Mouse (Mus musculus): ENCODE measurements around the gene Macrod2. TPM values are rescaled to one million over a fixed set of nuclear protein-coding genes. Genes with fewer than 3 reads are reported as not detected.
"Not testable (repeated sequence)": the region's sequence is repeated elsewhere in the genome, so short reads cannot be mapped to it uniquely, and the experiment has no call there.

The Macrod2 gene
- polyA plus RNA-seq, 1 experiment: 20.2 TPM

- no peak overlapping the region for H3K4me3 ChIP-seq (replicated peaks; ENCODE audit: insufficient read depth, low read depth, low read length)
- WGBS: 61% methylated on average over 3 of the region's 3 CpGs
- TF ChIP-seq CTCF (IDR thresholded peaks at IDR 0.05; ENCODE audit: borderline replicate concordance, insufficient read depth, low read depth, low read length) (no peak), POLR2A (IDR thresholded peaks at IDR 0.05; ENCODE audit: borderline replicate concordance, insufficient read depth, low read length) (no peak)
- no peaks in the 10 kb centered on the region for H3K4me1 ChIP-seq (ENCODE audit: control insufficient read depth, insufficient read depth, low read length)
- H3K27ac ChIP-seq (ENCODE audit: insufficient read depth, low read length): no peak overlapping the region
- no peak for DNase-seq
- H3K27me3 ChIP-seq (ENCODE audit: control insufficient read depth, insufficient read depth, low read length): no peaks in the 10 kb centered on the region
Observed at GRCm38 (mm10) chr2:140704146-140704545, 309.0 kb downstream of the Macrod2 start.

- no peaks in the 10 kb centered on the region for H3K4me1 ChIP-seq (ENCODE audit: control insufficient read depth, insufficient read depth, low read length)
Observed at GRCm38 (mm10) chr2:140705278-140705677, 310.2 kb downstream of the Macrod2 start.

GRCm38 (mm10) chr2:140707550-140707949 lies 312.4 kb downstream of the Macrod2 start:
- TF ChIP-seq CTCF (IDR thresholded peaks at IDR 0.05; ENCODE audit: borderline replicate concordance, insufficient read depth, low read depth, low read length) (no peak), POLR2A (IDR thresholded peaks at IDR 0.05; ENCODE audit: borderline replicate concordance, insufficient read depth, low read length) (no peak)
- 84% methylated on average over 5 of the region's 5 CpGs for WGBS
- no peak for DNase-seq

More at GRCm38 (mm10) chr2:140705278-140705677, 310.2 kb downstream of the Macrod2 start:
- WGBS: 62% methylated on average over 2 of the region's 2 CpGs
- Histone ChIP-seq H3K27me3 (ENCODE audit: control insufficient read depth, insufficient read depth, low read length) (no peaks in the 10 kb centered on the region), H3K4me3 (replicated peaks; ENCODE audit: insufficient read depth, low read depth, low read length) (no peak overlapping the region), H3K27ac (ENCODE audit: insufficient read depth, low read length) (no peak overlapping the region)
- no peak for TF ChIP-seq CTCF (IDR thresholded peaks at IDR 0.05; ENCODE audit: borderline replicate concordance, insufficient read depth, low read depth, low read length)
- TF ChIP-seq POLR2A (IDR thresholded peaks at IDR 0.05; ENCODE audit: borderline replicate concordance, insufficient read depth, low read length): no peak
- DNase-seq: no peak

GRCm38 (mm10) chr2:140715822-140716221 lies 320.7 kb downstream of the Macrod2 start:
- WGBS: 87% methylated on average over 4 of the region's 4 CpGs

More at GRCm38 (mm10) chr2:140707550-140707949, 312.4 kb downstream of the Macrod2 start:
- H3K4me1 ChIP-seq (ENCODE audit: control insufficient read depth, insufficient read depth, low read length): no peaks in the 10 kb centered on the region
- no peaks in the 10 kb centered on the region for H3K27me3 ChIP-seq (ENCODE audit: control insufficient read depth, insufficient read depth, low read length)
- H3K4me3 ChIP-seq (replicated peaks; ENCODE audit: insufficient read depth, low read depth, low read length): no peak overlapping the region
- H3K27ac ChIP-seq (ENCODE audit: insufficient read depth, low read length): no peak overlapping the region

GRCm38 (mm10) chr2:140717407-140717806 lies 322.3 kb downstream of the Macrod2 start:
- Histone ChIP-seq H3K4me3 (replicated peaks; ENCODE audit: insufficient read depth, low read depth, low read length) (no peak overlapping the region), H3K4me1 (ENCODE audit: control insufficient read depth, insufficient read depth, low read length) (no peaks in the 10 kb centered on the region), H3K27me3 (ENCODE audit: control insufficient read depth, insufficient read depth, low read length) (no peaks in the 10 kb centered on the region), H3K27ac (ENCODE audit: insufficient read depth, low read length) (no peak overlapping the region)
- WGBS: 91% methylated on average over 9 of the region's 9 CpGs
- no peak for TF ChIP-seq CTCF (IDR thresholded peaks at IDR 0.05; ENCODE audit: borderline replicate concordance, insufficient read depth, low read depth, low read length)
- TF ChIP-seq POLR2A (IDR thresholded peaks at IDR 0.05; ENCODE audit: borderline replicate concordance, insufficient read depth, low read length): no peak
- DNase-seq: no peak

More at GRCm38 (mm10) chr2:140715822-140716221, 320.7 kb downstream of the Macrod2 start:
- Histone ChIP-seq H3K4me1 (ENCODE audit: control insufficient read depth, insufficient read depth, low read length) (no peaks in the 10 kb centered on the region), H3K4me3 (replicated peaks; ENCODE audit: insufficient read depth, low read depth, low read length) (no peak overlapping the region), H3K27ac (ENCODE audit: insufficient read depth, low read length) (no peak overlapping the region), H3K27me3 (ENCODE audit: control insufficient read depth, insufficient read depth, low read length) (no peaks in the 10 kb centered on the region)
- TF ChIP-seq CTCF (IDR thresholded peaks at IDR 0.05; ENCODE audit: borderline replicate concordance, insufficient read depth, low read depth, low read length) (no peak), POLR2A (IDR thresholded peaks at IDR 0.05; ENCODE audit: borderline replicate concordance, insufficient read depth, low read length) (no peak)
- DNase-seq: no peak

- WGBS: 70% methylated on average over 6 of the region's 6 CpGs
- Histone ChIP-seq H3K4me3 (replicated peaks; ENCODE audit: insufficient read depth, low read depth, low read length) (no peak overlapping the region), H3K27ac (ENCODE audit: insufficient read depth, low read length) (no peak overlapping the region), H3K27me3 (ENCODE audit: control insufficient read depth, insufficient read depth, low read length) (no peaks in the 10 kb centered on the region), H3K4me1 (ENCODE audit: control insufficient read depth, insufficient read depth, low read length) (no peaks in the 10 kb centered on the region)
- TF ChIP-seq POLR2A (IDR thresholded peaks at IDR 0.05; ENCODE audit: borderline replicate concordance, insufficient read depth, low read length): no peak
- no peak for TF ChIP-seq CTCF (IDR thresholded peaks at IDR 0.05; ENCODE audit: borderline replicate concordance, insufficient read depth, low read depth, low read length)
- DNase-seq: no peak
Observed at GRCm38 (mm10) chr2:140732616-140733183, 337.6 kb downstream of the Macrod2 start.

- Histone ChIP-seq H3K4me3 (replicated peaks; ENCODE audit: insufficient read depth, low read depth, low read length) (no peak overlapping the region), H3K4me1 (ENCODE audit: control insufficient read depth, insufficient read depth, low read length) (no peaks in the 10 kb centered on the region), H3K27ac (ENCODE audit: insufficient read depth, low read length) (no peak overlapping the region), H3K27me3 (ENCODE audit: control insufficient read depth, insufficient read depth, low read length) (no peaks in the 10 kb centered on the region)
- TF ChIP-seq CTCF (IDR thresholded peaks at IDR 0.05; ENCODE audit: borderline replicate concordance, insufficient read depth, low read depth, low read length): no peak
- TF ChIP-seq POLR2A (IDR thresholded peaks at IDR 0.05; ENCODE audit: borderline replicate concordance, insufficient read depth, low read length): no peak
- DNase-seq: no peak
- 91% methylated on average over 5 of the region's 5 CpGs for WGBS
Observed at GRCm38 (mm10) chr2:140740511-140740910, 345.4 kb downstream of the Macrod2 start.

GRCm38 (mm10) chr2:140742954-140743353 lies 347.8 kb downstream of the Macrod2 start:
- not testable (repeated sequence) for H3K4me3 ChIP-seq (replicated peaks; ENCODE audit: insufficient read depth, low read depth, low read length); H3K27ac ChIP-seq (ENCODE audit: insufficient read depth, low read length); H3K27me3 ChIP-seq (ENCODE audit: control insufficient read depth, insufficient read depth, low read length); H3K4me1 ChIP-seq (ENCODE audit: control insufficient read depth, insufficient read depth, low read length); DNase-seq
- WGBS: 81% methylated on average over 2 of the region's 2 CpGs

Measured in cerebellum, adult 2 months (tissue).